Mouse (Mus musculus): ENCODE data around the gene Ttll11.

Ttll11 gene

DNA sequence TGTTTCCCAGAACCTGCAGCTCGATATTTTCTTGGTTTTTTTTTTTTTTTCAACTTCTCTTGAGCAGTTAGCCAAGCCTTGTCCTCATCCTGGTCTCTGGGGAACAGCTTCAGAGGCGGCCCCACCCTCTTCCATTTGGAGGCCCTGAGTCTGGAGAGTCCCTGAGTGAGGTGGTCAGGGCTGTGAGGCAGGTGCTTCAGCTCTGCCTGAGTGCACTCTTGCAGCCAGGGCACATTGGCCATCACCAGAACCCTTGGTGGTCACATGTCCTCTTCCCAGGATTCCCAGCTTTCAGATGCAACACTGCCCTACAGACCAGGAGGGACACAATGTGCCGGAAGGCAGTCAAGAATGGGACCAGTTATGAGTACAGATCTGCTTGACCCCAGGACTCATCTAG lies 169.7 kb downstream of the Ttll11 start:
- in situ Hi-C loops (cut with MboI; ENCODE audit: low pct_unique_long_range_greater_than_20kb in 1 of 2, low sequenced_read_pairs in 2 of 2, unreplicated experiment in 1 of 2) = no loop called here

DNA sequence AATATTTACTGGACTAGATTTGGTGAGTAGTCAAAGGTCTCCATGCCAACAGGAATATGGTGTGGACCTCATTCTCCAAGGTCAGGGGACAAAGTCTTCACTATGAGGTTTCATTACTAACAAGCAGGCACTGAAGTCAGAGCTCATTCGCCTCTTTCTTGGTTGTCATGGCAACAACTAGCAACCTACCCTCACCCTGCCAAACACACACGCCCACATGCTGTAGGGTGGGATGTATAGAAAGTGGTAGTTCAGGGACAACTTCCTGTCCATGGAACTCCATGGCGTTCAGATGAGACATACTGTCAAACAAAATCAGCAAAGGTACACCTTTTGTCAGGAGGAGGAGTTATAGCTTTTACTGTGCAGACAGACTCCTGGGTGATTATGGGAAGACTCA lies 170.6 kb downstream of the Ttll11 start:
- in situ Hi-C loops (cut with MboI; ENCODE audit: low pct_unique_long_range_greater_than_20kb in 1 of 2, low sequenced_read_pairs in 2 of 2, unreplicated experiment in 1 of 2) = no loop called here

DNA sequence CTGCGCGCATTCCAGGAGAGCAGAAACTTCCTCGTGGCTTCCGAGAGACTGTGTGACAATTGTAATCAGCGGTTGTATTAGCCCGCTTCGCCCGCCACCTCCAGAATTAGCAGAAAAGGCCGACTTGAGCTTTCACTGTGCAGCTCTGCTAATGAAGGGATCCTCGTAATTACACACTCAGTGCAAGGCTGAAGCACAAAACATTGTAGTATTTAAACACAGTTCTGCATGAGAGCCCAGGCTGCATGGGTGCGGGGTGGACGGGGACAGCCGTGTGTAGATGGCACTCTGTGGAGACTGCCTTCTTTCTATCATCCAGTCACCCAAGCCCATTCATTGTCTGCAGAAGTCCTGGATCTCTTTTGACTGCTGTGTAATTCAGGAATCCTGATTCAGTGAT lies 173.8 kb downstream of the Ttll11 start:
- in situ Hi-C loops (cut with MboI; ENCODE audit: low pct_unique_long_range_greater_than_20kb in 1 of 2, low sequenced_read_pairs in 2 of 2, unreplicated experiment in 1 of 2) = no loop called here

DNA sequence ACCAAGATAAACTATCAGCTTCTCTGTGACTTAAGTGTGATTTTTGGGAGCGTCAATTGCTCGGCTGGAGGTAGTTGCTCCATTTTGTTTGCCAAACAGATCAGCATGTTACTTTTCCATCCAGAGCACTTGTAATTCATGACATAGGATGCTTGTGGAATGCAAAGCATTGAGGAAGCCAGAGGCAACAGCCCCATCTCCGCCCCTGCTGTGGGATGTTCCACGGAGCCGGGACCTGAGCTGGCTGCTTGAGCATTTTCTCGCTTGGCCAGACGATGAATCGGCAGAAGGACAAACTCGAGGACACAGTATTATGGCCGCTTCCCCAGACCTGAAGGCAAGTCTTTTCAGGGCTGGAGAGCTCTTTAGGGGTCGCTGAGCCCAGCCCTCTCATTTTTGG lies 176.6 kb downstream of the Ttll11 start:
- in situ Hi-C loops (cut with MboI; ENCODE audit: low pct_unique_long_range_greater_than_20kb in 1 of 2, low sequenced_read_pairs in 2 of 2, unreplicated experiment in 1 of 2) = no loop called here

DNA sequence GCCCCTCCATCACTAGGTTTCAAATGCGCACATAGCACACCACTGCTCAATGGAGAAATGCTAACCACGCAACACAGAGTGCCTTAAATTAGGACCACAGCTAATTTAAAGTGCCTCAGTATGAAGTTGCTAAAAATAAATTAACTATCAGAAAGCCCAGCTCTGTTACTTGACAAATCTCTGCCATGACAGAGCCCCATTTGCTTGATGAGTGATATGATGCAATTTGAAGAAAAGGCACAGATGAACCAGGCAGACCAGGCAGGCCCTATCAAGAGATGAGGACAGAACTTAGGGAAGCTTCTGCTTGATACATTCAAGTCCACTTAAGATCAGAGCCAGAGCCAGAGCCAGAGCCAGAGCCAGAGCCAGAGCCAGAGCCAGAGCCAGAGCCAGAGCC lies 178.0 kb downstream of the Ttll11 start:
- in situ Hi-C loops (cut with MboI; ENCODE audit: low pct_unique_long_range_greater_than_20kb in 1 of 2, low sequenced_read_pairs in 2 of 2, unreplicated experiment in 1 of 2) = no loop called here

DNA sequence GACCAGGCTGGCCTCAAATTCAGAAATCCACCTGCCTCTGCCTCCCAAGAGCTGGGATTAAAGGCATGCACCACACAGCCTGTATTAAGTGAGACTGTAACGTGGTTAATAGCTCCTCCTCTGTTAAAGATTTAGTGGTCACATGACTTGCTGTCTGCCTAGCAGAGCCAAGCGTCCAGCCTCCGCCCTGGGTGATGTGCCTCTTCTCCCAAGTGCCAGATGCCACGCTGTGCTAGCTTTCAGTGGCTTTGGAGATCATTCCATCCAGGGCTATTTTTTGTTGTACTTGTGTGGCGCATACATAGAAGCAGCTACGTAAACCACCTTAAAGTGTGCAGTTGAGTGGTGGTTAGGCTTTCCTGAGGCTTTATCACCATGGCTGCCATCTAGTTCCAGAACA lies 180.6 kb downstream of the Ttll11 start:
- in situ Hi-C loops (cut with MboI; ENCODE audit: low pct_unique_long_range_greater_than_20kb in 1 of 2, low sequenced_read_pairs in 2 of 2, unreplicated experiment in 1 of 2) = no loop called here

DNA sequence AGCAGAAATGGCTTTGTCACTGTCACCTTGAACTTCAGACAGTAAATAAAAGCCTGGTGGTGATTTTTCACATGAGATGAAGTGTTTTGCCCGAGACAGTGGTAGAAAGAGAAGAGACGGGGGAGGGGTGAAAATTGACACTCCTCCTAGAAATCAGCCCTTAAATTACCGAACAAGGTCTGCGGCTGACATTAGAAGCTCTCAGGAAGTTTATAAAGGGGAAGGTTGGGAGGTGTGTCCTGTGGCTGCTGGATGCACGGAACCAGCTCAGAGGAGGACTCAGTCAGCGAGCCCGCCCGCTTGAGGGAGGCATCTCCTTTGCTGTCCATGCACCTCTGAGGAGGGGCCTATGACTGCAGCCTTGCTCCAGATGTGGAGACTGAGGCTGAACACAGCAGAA lies 181.7 kb downstream of the Ttll11 start:
- in situ Hi-C loops (cut with MboI; ENCODE audit: low pct_unique_long_range_greater_than_20kb in 1 of 2, low sequenced_read_pairs in 2 of 2, unreplicated experiment in 1 of 2) = no loop called here

DNA sequence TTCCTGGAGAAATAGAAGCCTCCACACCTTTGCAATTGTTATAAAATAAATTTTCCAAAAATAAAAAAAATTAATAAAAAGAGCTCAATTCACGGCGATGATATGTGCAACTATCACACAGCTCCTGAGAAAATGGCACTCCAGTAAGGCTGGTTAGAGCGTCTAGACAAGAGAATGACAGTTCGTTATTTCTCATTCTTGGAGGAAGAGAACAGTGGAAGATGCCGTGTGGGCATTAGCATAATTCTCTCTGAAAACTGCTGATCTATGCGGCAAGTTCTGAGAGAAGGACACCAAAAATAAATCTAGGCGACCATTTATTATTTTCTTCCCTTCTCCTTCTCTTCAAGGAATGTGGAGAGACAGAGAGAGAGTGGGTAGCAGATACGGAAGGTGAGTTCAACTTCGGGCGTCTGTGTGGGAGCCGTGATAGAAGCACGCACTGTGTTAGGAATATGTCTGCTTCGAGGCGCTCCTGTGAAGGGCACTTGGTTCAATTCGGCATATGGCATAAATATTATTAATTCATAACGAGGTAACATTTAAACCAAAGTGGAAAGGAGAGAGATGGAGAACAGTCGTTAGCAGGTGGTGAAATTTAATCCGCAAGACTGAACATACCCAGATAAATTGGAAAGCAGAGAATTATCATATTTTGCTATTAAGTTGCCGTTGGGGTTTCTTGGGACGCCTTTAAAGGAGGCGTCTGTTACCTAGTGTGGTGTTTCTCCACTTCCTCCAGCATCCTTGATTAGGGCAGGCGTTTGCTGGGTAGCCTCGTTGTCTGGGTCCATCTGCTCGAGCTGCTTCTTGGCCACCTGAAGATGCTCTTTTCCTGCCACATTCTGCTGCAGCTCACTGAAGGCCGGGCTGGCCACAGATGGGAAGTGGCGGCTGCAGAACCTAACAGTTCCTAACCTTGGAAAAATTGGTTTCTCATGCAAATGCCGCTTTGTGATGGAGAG lies 190.1 kb downstream of the Ttll11 start:
- in situ Hi-C loops (cut with MboI; ENCODE audit: low pct_unique_long_range_greater_than_20kb in 1 of 2, low sequenced_read_pairs in 2 of 2, unreplicated experiment in 1 of 2) = no loop called here

DNA sequence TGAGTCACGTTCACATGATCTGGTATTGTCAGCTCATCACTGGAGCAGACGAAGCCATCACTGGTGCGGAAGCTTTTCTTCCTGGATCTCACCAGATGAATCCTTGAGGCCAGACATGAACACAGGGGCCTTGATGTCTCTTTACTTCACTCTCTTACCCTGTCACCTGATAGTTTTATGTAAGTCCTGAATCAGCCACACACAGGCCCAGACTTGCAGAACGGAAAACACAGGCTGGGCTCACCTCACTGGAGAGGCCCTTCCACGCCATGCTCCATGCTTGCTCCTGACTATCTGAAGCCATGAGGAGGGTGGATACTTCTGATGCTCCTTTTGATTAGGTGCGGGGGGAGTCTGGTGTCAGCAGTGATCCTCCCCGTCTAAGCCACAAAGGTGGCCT lies 193.8 kb downstream of the Ttll11 start:
- in situ Hi-C loops (cut with MboI; ENCODE audit: low pct_unique_long_range_greater_than_20kb in 1 of 2, low sequenced_read_pairs in 2 of 2, unreplicated experiment in 1 of 2) = no loop called here

DNA sequence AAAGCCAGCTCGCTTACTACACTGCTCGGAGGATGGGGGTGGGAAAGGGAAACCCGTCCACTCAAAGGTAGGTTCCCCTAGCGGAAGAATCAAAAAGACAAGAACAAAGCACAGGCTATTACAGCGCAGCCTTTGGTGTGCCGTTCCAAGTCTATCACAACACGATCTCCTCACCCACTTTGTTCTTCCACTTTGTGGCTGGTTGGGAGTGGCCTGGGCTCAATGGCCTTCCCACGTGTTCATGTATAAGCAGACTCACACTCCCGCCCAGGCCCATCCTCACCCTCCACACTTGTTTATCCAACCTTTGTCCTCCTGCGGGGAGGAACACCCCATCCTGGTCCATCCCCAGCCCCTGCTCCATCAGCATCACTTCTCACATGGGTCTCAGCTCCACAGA lies 196.3 kb downstream of the Ttll11 start:
- in situ Hi-C loops (cut with MboI; ENCODE audit: low pct_unique_long_range_greater_than_20kb in 1 of 2, low sequenced_read_pairs in 2 of 2, unreplicated experiment in 1 of 2) = no loop called here

DNA sequence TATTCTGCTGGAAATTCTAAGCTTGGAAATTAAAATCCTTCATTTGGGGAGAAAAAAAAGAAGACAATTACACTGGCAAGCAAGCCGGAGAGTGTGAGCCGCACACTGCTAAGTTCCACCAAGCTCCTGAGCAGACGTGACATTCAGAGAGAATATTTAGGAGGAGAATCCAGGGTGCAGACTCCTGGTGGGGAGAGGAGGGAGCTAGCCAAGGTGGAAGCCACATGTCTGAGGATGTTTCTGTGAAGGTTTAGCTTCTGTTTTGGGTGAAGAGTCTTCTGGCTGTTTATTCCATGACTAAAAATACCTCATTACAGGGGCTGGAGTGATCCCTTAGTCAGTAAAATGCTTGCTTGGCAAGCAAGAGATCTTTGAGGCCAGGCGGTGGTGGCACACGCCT lies 200.4 kb downstream of the Ttll11 start:
- in situ Hi-C loops (cut with MboI; ENCODE audit: low pct_unique_long_range_greater_than_20kb in 1 of 2, low sequenced_read_pairs in 2 of 2, unreplicated experiment in 1 of 2) = loop anchor here in 1 of 2 experiments (10.0 kb wide), 1 partner anchor 126 kb away; no protein-coding TSS in a partner anchor

DNA sequence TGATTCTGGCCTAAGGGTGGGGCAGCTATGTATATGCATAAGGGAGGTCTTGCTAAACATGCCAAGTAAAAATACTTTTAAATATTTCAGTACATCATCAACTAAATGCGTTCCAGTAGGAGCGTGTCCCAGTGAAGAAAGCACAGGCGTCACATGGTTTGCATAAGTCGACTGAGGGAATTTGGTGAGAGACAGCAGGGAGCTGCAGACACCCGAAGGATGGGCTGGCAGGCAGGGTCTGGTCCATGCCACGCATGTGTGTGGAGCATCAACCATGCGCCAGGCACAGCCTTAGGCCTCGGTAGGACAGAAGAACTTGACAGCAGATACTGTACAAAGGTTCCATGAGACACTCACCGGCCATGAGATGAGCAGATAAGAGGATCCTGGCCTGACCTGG lies 202.8 kb downstream of the Ttll11 start:
- in situ Hi-C loops (cut with MboI; ENCODE audit: low pct_unique_long_range_greater_than_20kb in 1 of 2, low sequenced_read_pairs in 2 of 2, unreplicated experiment in 1 of 2) = loop anchor here in 1 of 2 experiments (10.0 kb wide), 1 partner anchor 128 kb away; no protein-coding TSS in a partner anchor

DNA sequence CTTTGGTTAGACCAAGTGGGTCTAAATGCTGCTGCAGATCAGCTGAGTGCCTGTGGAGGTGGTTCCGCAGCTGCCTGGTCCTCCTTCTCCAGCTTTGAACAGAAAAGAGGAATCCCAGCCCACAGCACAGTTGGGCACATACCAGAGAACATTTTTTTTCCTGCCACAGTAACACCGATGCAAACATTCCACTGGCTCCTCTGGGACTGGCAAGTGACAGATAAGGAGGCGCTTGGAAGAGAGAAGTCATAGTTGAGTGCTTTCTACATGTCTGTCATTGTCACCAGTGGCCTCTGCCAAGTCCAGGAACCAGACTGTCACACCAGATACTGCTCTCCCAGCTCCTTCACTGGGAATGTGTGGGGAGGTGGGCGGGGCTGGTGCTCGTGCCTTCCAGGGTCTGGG lies 204.1 kb downstream of the Ttll11 start:
- in situ Hi-C loops (cut with MboI; ENCODE audit: low pct_unique_long_range_greater_than_20kb in 1 of 2, low sequenced_read_pairs in 2 of 2, unreplicated experiment in 1 of 2) = loop anchor here in 1 of 2 experiments (10.0 kb wide), 1 partner anchor 129 kb away; no protein-coding TSS in a partner anchor

DNA sequence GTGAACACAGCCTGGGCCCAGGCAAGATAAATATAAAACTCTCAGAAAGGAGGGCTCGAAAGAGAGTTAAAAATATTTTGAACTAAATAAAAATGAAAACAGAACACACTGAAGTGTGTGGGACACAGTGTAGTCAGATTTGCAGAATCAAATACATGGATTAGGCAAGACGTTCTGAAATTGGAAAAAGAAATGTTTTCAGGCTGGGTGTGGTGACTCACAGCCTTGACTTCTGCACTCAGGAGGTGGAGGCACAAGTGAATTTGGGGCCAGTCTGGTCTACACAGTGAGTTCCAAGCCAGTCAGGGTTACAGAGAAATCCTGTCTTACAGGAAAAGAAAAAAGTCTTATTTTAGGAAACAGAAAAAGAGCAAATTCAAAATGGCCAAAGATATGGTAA lies 209.2 kb downstream of the Ttll11 start:
- in situ Hi-C loops (cut with MboI; ENCODE audit: low pct_unique_long_range_greater_than_20kb in 1 of 2, low sequenced_read_pairs in 2 of 2, unreplicated experiment in 1 of 2) = loop anchor here in 1 of 2 experiments (10.0 kb wide), 1 partner anchor 134 kb away; no protein-coding TSS in a partner anchor

DNA sequence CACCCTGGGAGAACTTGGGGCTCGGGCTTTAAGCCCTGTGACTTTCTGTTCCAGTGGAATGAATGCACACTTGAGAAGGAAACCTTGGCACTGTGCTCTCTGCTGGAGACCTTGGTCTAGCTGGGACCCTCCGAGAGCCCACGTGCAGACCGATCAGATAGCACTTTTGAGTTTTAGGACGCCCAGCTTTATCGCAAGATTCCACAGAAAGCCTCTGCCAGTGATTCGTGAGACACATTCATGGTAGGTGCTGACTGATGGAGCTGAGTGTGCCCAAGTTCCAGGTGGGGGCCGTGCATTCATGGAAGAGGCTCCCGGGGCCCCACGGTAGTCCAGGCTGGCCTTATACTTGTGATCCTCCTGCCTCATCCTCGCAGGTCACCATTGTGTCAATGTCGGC lies 210.3 kb downstream of the Ttll11 start:
- in situ Hi-C loops (cut with MboI; ENCODE audit: low pct_unique_long_range_greater_than_20kb in 1 of 2, low sequenced_read_pairs in 2 of 2, unreplicated experiment in 1 of 2) = no loop called here

DNA sequence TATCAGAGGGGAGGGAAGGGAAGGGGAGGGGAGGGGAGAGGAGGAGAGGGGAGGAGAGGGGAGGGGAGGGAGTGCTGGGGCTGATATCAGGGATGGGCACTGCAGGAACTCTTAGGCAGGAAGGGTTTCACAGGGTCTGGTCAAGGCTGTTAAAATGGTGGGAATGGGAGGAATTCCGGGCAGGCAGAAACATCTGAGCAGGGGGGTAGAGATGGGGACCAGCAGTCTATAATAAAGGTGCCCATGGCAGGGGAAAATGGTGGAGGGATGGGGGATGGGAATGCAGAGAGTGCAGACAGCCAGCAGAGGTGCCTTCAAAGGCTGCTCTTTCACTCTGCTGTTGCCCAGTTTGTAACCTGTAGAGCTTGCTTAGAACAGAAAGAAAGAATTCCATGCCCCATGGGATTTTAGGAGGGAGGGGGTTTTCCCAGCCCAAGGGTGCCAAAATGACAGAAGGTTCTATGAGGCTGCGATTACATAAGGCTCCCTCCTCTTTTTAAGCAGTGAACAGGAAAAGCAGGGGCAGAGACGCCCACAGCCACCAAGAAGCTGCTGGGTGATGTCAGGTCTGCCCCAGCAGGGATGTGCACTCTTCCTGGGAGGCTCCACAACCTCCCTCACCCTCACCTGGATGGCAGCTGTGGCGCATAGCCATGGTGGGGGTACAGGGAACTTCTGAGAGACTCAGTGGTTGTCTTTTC lies 211.0 kb downstream of the Ttll11 start:
- in situ Hi-C loops (cut with MboI; ENCODE audit: low pct_unique_long_range_greater_than_20kb in 1 of 2, low sequenced_read_pairs in 2 of 2, unreplicated experiment in 1 of 2) = no loop called here

DNA sequence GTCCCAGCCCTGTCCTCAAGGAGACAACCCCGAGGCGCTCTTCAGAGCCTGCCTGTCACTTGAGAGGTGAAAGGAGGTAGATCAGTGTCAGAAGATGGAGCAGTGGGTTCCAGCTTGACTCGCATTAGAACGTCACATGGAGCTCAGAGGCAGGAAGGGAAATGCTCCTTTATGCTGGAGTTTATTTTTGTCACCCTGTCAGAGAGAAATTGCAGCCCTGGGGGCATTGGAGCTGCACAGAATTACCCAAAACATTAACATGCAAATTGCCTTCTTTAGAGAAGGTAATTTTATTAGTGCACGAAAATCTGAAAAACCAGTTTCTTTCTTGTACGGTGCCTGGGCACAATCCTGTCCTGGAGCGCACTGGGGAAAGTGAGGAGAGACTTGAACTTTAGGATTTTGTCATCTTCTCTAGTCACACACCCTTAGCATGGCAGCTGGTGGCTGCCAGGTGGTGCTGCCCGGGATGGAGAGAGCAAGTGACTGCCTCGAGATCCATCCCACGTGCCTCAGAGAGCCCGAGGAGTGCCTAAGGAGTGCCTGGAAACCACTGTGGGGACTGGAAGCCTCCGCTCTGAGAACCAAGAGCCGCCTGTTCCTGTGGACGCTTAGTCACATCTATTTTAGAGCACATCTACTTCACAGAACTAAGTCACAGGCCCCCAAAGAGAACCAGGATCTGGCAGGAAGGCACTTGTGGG lies 211.7 kb downstream of the Ttll11 start:
- in situ Hi-C loops (cut with MboI; ENCODE audit: low pct_unique_long_range_greater_than_20kb in 1 of 2, low sequenced_read_pairs in 2 of 2, unreplicated experiment in 1 of 2) = no loop called here

DNA sequence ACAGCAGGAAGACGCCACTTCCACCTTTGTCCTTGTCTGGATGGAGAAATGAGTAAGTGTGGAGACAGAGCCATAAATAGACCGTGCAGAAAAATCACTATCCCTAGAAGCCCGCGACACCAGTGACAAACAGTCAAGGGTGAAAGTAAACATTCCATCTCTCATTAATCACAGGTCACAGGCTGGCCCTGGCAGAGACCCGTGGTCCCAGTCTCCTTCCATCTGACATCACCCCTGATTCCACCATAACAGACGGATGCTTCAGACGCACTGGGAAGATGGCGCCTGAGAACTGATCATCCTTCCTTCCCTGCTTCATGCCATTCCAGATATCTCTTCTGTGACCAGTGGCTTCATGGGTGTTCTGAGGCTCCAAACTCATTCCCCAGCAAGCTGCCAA lies 215.4 kb downstream of the Ttll11 start:
- in situ Hi-C loops (cut with MboI; ENCODE audit: low pct_unique_long_range_greater_than_20kb in 1 of 2, low sequenced_read_pairs in 2 of 2, unreplicated experiment in 1 of 2) = no loop called here

DNA sequence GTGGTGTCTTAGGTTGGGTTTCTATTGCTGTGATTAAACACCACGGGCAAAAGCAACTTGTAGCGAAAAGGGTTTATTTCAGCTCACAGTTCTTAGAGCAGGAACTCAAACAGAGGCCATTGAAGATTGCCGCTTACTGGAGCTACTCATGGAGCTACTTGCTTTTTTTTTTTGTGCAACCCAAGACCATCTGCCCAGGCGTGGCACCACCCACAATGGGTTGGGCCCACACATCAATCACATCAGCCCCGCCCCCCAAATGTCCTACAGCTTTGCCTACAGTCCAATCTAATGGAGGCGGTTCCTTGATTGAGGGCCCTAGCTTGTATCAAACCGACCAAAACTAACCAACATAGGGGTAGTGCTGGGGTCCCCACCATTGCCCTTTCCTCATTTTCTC lies 215.9 kb downstream of the Ttll11 start:
- in situ Hi-C loops (cut with MboI; ENCODE audit: low pct_unique_long_range_greater_than_20kb in 1 of 2, low sequenced_read_pairs in 2 of 2, unreplicated experiment in 1 of 2) = no loop called here
